Mouse (Mus musculus) testis, postnatal 10 days (tissue): ENCODE data around the gene Rad9b.

ENCODE experiments used
- DNase-seq: peaks from one replicate; pipeline ENCODE4 v3.0.0; 2021; ENCODE audit warnings: low spot score

Gene Rad9b

DNA sequence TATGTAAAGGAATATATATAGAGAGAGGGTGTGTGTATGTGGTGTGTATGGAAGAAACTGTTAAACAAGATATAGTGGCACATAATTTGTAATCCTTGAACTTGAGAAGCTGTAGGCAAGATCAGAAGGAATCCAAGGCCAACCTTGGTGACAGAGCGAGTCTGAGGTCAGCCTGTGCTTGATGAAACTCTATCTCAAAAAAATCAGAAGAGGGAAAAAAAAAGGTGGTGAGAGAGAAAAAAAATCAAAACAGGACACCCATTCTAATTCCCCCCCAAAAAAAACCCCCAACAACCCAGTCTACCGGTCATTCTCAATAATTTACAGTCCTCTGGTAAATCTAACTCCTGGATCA is 70.2 kb downstream of the Rad9b start:
- no peak for DNase-seq

DNA sequence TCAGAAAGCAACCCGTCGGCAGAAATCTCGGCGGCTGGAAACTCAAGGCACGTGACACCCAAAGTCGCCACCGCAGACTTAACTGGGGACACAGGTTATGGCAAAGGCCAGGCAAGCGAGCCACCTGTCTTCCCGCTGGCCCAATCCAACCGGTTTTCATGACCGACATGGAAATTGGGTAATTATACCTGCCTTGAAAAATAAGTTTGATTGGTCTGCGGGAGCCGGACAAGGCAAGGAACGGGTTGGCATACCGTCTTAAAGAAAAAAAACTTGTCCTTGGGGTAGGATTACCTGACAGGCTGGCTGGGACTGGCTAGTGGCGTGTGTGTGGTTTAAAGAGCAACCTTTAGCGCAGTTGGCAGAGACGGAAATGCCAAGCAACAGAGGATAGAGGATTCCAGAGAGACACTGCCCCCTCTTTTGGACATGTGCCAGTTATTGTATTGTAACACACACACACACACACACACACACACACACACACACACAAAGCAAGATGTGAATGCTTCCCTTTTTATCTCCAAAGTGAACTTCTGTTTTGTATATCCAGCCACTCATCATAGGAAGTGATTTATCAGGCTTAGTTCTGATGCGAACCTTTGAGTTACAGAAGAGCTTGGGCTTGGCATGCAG is 73.1 kb downstream of the Rad9b start:
- no peak for DNase-seq

DNA sequence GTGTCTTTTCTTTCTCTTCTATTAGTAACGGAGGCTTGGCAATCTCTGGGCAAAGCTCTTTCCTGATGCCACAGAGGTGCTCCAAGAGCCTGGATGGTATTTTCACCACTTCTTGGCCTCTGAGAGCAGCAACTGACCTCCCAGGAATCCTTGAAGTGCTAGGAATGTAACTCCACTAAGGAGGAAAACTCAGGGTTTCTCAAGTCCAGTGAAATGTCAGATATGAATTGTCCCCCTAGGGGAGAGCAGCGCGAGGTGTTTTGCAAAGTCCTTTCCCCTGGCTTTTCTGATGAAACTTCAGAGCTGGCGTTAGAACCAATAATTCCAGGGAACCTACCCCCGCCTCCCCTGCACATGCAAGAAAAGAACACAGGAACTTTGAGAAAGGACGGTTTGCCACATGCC is 73.6 kb downstream of the Rad9b start:
- DNase-seq: no peak

- DNase-seq: no peak
Measured at GRCm38 (mm10) chr5:122279799-122280421, 74.1 kb downstream of the Rad9b start.

DNA sequence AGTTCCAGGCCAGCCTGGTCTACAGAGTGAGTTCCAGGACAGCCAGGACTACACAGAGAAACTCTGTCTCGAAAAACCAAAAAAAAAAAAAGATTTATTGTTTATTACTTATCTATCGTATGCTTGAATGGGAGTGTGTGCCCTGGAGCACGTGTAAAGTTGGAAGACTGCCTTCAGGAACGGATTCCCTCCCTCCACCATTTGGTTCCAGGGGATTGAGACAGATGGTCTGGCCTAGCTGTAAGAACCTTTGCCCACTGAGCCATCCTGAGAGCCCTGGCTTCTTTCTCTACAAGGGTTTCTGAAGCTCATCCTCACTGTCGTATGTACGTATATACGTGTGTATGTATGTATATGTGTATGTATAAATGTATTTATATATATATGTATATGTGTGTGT is 75.1 kb downstream of the Rad9b start:
- DNase-seq: no peak

- DNase-seq: no peak
Measured at GRCm38 (mm10) chr5:122274785-122275184, 79.2 kb downstream of the Rad9b start.
